19 mouse cellular contexts compared by ENCODE assay signal in genomic region chr7:100656739-100657138, GRCm38 (mm10). TPM values are rescaled to one million over a fixed set of nuclear protein-coding genes. Genes with fewer than 3 reads are reported as not detected.
A peak's percentile ranks its signal among the peaks of the same experiment; 100 is the strongest.
DNase-seq lines count a peak whose midpoint lies in the region; ATAC-seq and TF ChIP-seq lines count a peak whose summit lies in the region.
"Had no signal": no experiment of that assay in that cellular context is flagged by ENCODE, and none has a peak within 500 bp of the region (broad histone marks: within the 10 kb centered on the region; RNA-seq: fewer than 3 reads in every experiment).

No protein-coding gene starts in this region.

- no peak overlapping the region for H3K9ac ChIP-seq in stomach, embryonic 15.5 days
- H3K9ac ChIP-seq in stomach, postnatal 0 days (ENCODE audit: low read length), result no peak overlapping the region
- H3K9ac ChIP-seq: liver, embryonic 13.5 days; midbrain, embryonic 15.5 days; neural tube, embryonic 13.5 days had no signal

- DNase-seq in gastrocnemius, adult 18-20 months (ENCODE audit: low spot score), result peak; percentile 35
- DNase-seq in gastrocnemius, postnatal 10 days, result no peak
- DNase-seq in layer of hippocampus, adult 2 months (ENCODE audit: low spot score in 2 of 2), result peak; percentile 60 to 72
- no peak for DNase-seq in layer of hippocampus, adult 9-10 months (ENCODE audit: low spot score)
- DNase-seq in stomach, postnatal 0 days (ENCODE audit: low spot score), result no peak
- DNase-seq in embryo, embryonic 9.5 days (ENCODE audit: extremely low spot score), result no peak
- DNase-seq: adrenal gland, postnatal 25 days; heart, postnatal 36 days; kidney, adult 2 months; kidney, postnatal 4 days; liver, embryonic 13.5 days; lung, postnatal 14 days; thymus, adult 2 months had no signal

- WGBS in stomach, embryonic 15.5 days, result 31% methylated on average over 5 of the region's 5 CpGs
- 25% methylated on average over 5 of the region's 5 CpGs for WGBS in stomach, postnatal 0 days

- no peaks in the 10 kb centered on the region for H3K27me3 ChIP-seq in stomach, embryonic 15.5 days (replicated peaks)
- no peaks in the 10 kb centered on the region for H3K27me3 ChIP-seq in stomach, postnatal 0 days (ENCODE audit: control insufficient read depth, insufficient read depth, low read length)
- H3K27me3 ChIP-seq: liver, embryonic 13.5 days; midbrain, embryonic 15.5 days; neural tube, embryonic 13.5 days had no signal

- TF ChIP-seq CTCF in layer of hippocampus, adult 2 months (conservative IDR thresholded peaks at IDR 0.05), result no peak
- TF ChIP-seq CTCF in stomach, postnatal 0 days (IDR thresholded peaks at IDR 0.05; ENCODE audit: low read depth), result no peak

- no peaks in the 10 kb centered on the region for H3K4me1 ChIP-seq in stomach, embryonic 15.5 days
- H3K4me1 ChIP-seq in stomach, postnatal 0 days (replicated peaks; ENCODE audit: control insufficient read depth, insufficient read depth), result no peaks in the 10 kb centered on the region

- peak overlapping the region; percentile 48 for H3K4me3 ChIP-seq in layer of hippocampus, adult 2 months
- H3K4me3 ChIP-seq in stomach, embryonic 15.5 days (replicated peaks), result no peak overlapping the region
- no peak overlapping the region for H3K4me3 ChIP-seq in stomach, postnatal 0 days (ENCODE audit: low read depth, low read length)
- H3K4me3 ChIP-seq: erythroblast, embryonic 14.5 days; limb, embryonic 10.5 days; liver, embryonic 13.5 days; midbrain, embryonic 15.5 days; neural tube, embryonic 13.5 days had no signal

- no peaks in the 10 kb centered on the region for H3K9me3 ChIP-seq in stomach, embryonic 15.5 days
- no peaks in the 10 kb centered on the region for H3K9me3 ChIP-seq in stomach, postnatal 0 days (ENCODE audit: control insufficient read depth, low read length)
- H3K9me3 ChIP-seq: limb, embryonic 10.5 days; liver, embryonic 13.5 days; midbrain, embryonic 15.5 days; neural tube, embryonic 13.5 days had no signal

- H3K36me3 ChIP-seq in stomach, embryonic 15.5 days, result no peaks in the 10 kb centered on the region
- H3K36me3 ChIP-seq in stomach, postnatal 0 days (ENCODE audit: control insufficient read depth, insufficient read depth, low read length), result no peaks in the 10 kb centered on the region
- H3K36me3 ChIP-seq: limb, embryonic 10.5 days; liver, embryonic 13.5 days; midbrain, embryonic 15.5 days; neural tube, embryonic 13.5 days had no signal

- peak overlapping the region; percentile 92 for H3K27ac ChIP-seq in layer of hippocampus, adult 2 months
- H3K27ac ChIP-seq in stomach, embryonic 15.5 days, result no peak overlapping the region
- no peak overlapping the region for H3K27ac ChIP-seq in stomach, postnatal 0 days (replicated peaks)
- H3K27ac ChIP-seq: limb, embryonic 10.5 days; liver, embryonic 13.5 days; midbrain, embryonic 15.5 days had no signal

- ATAC-seq in stomach, embryonic 15.5 days (ENCODE audit: insufficient read depth, low FRiP score, low read depth), result peak; percentile 41; the same call in 1 of the 2 replicates
- no peak for ATAC-seq in stomach, postnatal 0 days (ENCODE audit: low FRiP score, low TSS enrichment)
- ATAC-seq: midbrain, embryonic 15.5 days had no signal

- no peak overlapping the region for H3K4me2 ChIP-seq in stomach, embryonic 15.5 days
- H3K4me2 ChIP-seq in stomach, postnatal 0 days (replicated peaks; ENCODE audit: low read depth), result no peak overlapping the region
- H3K4me2 ChIP-seq: heart, embryonic 11.5 days; liver, embryonic 13.5 days; midbrain, embryonic 15.5 days; neural tube, embryonic 13.5 days had no signal

- TF ChIP-seq EP300 in stomach, postnatal 0 days (optimal IDR thresholded peaks at IDR 0.05), result no peak

RNA-seq across cellular contexts. Expression of gene Plekhb1, which starts 5.5 kb away (rescaled TPM):
- 100 to 1,000 TPM in 1 of 2 experiments, 10 to 100 TPM in 1; 76.1 to 103 TPM for total RNA-seq in gastrocnemius, adult 18-20 months (2021)
- total RNA-seq in gastrocnemius, postnatal 10 days (2021), result 10 to 100 TPM; 19.6 to 25.2 TPM
- total RNA-seq in layer of hippocampus, adult 2 months (2021), result 100 to 1,000 TPM; 199 to 203 TPM
- 15.0 and 15.8 TPM in 2 replicates for polyA plus RNA-seq in stomach, embryonic 15.5 days (2015; fragmentation: Nextera tagmentation; extraction: Ambion mirVana)
- 8.7 and 10.4 TPM in 2 replicates for polyA plus RNA-seq in stomach, postnatal 0 days (2015; fragmentation: Nextera tagmentation; extraction: Ambion mirVana)
- polyA plus RNA-seq: erythroblast, embryonic 14.5 days had no signal

RNA-seq across cellular contexts. Expression of gene Mrpl48, which starts 48.6 kb away (rescaled TPM):
- 10 to 100 TPM; 54.7 to 60.4 TPM for total RNA-seq in gastrocnemius, adult 18-20 months (2021)
- total RNA-seq in gastrocnemius, postnatal 10 days (2021), result 10 to 100 TPM; 79.2 to 87.0 TPM
- 10 to 100 TPM; 64.8 to 67.1 TPM for total RNA-seq in layer of hippocampus, adult 2 months (2021)
- polyA plus RNA-seq in stomach, embryonic 15.5 days (2015; fragmentation: Nextera tagmentation; extraction: Ambion mirVana), result 77.3 and 85.9 TPM in 2 replicates
- 77.0 and 79.7 TPM in 2 replicates for polyA plus RNA-seq in stomach, postnatal 0 days (2015; fragmentation: Nextera tagmentation; extraction: Ambion mirVana)

RNA-seq across cellular contexts. Expression of gene Rab6a, which starts 49.5 kb away (rescaled TPM):
- 10 to 100 TPM; 65.5 to 68.8 TPM for total RNA-seq in gastrocnemius, adult 18-20 months (2021)
- total RNA-seq in gastrocnemius, postnatal 10 days (2021), result 10 to 100 TPM; 74.9 to 75.2 TPM
- 100 to 1,000 TPM; 349 to 374 TPM for total RNA-seq in layer of hippocampus, adult 2 months (2021)
- polyA plus RNA-seq in stomach, embryonic 15.5 days (2015; fragmentation: Nextera tagmentation; extraction: Ambion mirVana), result 100 and 107 TPM in 2 replicates
- polyA plus RNA-seq in stomach, postnatal 0 days (2015; fragmentation: Nextera tagmentation; extraction: Ambion mirVana), result 76.3 and 80.6 TPM in 2 replicates

RNA-seq across cellular contexts. Expression of gene Fam168a, which starts 49.7 kb away (rescaled TPM):
- 10 to 100 TPM; 38.8 to 43.5 TPM for total RNA-seq in gastrocnemius, adult 18-20 months (2021)
- total RNA-seq in gastrocnemius, postnatal 10 days (2021), result 10 to 100 TPM; 51.6 to 55.3 TPM
- total RNA-seq in layer of hippocampus, adult 2 months (2021), result 100 to 1,000 TPM; 220 to 229 TPM
- 33.3 and 39.0 TPM in 2 replicates for polyA plus RNA-seq in stomach, embryonic 15.5 days (2015; fragmentation: Nextera tagmentation; extraction: Ambion mirVana)
- 15.5 and 17.4 TPM in 2 replicates for polyA plus RNA-seq in stomach, postnatal 0 days (2015; fragmentation: Nextera tagmentation; extraction: Ambion mirVana)

Comparison
In these comparisons a context has a peak if more than half of its experiments do, and no peak if none do; other contexts are left out.
1. DNase-seq: peak in gastrocnemius, adult 18-20 months (single experiment) and layer of hippocampus, adult 2 months (2 of 2); none in gastrocnemius, postnatal 10 days (single experiment), layer of hippocampus, adult 9-10 months (single experiment), stomach, postnatal 0 days (single experiment) and embryo, embryonic 9.5 days (single experiment).
2. RNA of gene Rab6a, which starts 49.5 kb away (total RNA-seq): 349 to 374 TPM in layer of hippocampus, adult 2 months; 74.9 to 75.2 TPM in gastrocnemius, postnatal 10 days and 65.5 to 68.8 TPM in gastrocnemius, adult 18-20 months; every median in the first group is over 4 times any median in the second.